Comparison of ENCODE assay signal across 6 mouse cellular contexts in genomic region chr12:8435651-8436348, GRCm38 (mm10).
DNase-seq lines count a peak whose midpoint lies in the region; ATAC-seq and TF ChIP-seq lines count a peak whose summit lies in the region.
"Not testable (repeated sequence)": the region's sequence is repeated elsewhere in the genome, so short reads cannot be mapped to it uniquely, and the experiment has no call there.

No protein-coding gene starts in this region.

- not testable (repeated sequence) for TF ChIP-seq EP300 in MEL (IDR thresholded peaks at IDR 0.05; ENCODE audit: low read depth in 1 of 2, low read length in 2 of 2); liver, postnatal 0 days (IDR thresholded peaks at IDR 0.05; ENCODE audit: low read depth)

- not testable (repeated sequence) for TF ChIP-seq CTCF in MEL (IDR thresholded peaks at IDR 0.05 in 2 of 3, conservative IDR thresholded peaks at IDR 0.05 in 1 of 3; ENCODE audit: control insufficient read depth in 1 of 3, insufficient read depth in 1 of 3, low read depth in 2 of 3, low read length in 3 of 3, poor library complexity in 1 of 3, severe bottlenecking in 1 of 3); layer of hippocampus, adult 2 months (conservative IDR thresholded peaks at IDR 0.05); liver, postnatal 0 days (IDR thresholded peaks at IDR 0.05; ENCODE audit: low read depth)

- H3K4me3 ChIP-seq in MEL (ENCODE audit: control insufficient read depth in 1 of 2, insufficient read depth in 1 of 2, low read depth in 2 of 2, low read length in 2 of 2); brown adipose tissue, adult 24 weeks (ENCODE audit: insufficient read depth, low read depth, low read length); heart, embryonic 13.5 days; layer of hippocampus, adult 2 months; liver, postnatal 0 days (ENCODE audit: low read depth, low read length): not testable (repeated sequence)

- TF ChIP-seq RAD21 in MEL (IDR thresholded peaks at IDR 0.05; ENCODE audit: low read depth, low read length): not testable (repeated sequence)

- H3K36me3 ChIP-seq in MEL (ENCODE audit: control insufficient read depth in 1 of 2, insufficient read depth in 2 of 2, low read length in 2 of 2); heart, embryonic 13.5 days; liver, postnatal 0 days (replicated peaks; ENCODE audit: insufficient read depth, low read length): not testable (repeated sequence)

- H3K4me2 ChIP-seq in heart, embryonic 13.5 days; liver, postnatal 0 days (ENCODE audit: low read depth, low read length): not testable (repeated sequence)

- ATAC-seq in heart, embryonic 13.5 days (ENCODE audit: extremely low read depth, insufficient number of reproducible peaks, low FRiP score, low TSS enrichment); liver, postnatal 0 days: not testable (repeated sequence)

- WGBS in heart, embryonic 13.5 days: 56% methylated on average over 3 of the region's 3 CpGs
- 48% methylated on average over 3 of the region's 3 CpGs for WGBS in liver, postnatal 0 days (ENCODE audit: insufficient replicate concordance)

- DNase-seq in MEL (ENCODE audit: low read depth, low spot score): peak; percentile 4
- DNase-seq in heart, adult 11 months: peak; percentile 93
- not testable (repeated sequence) for DNase-seq in layer of hippocampus, adult 2 months (ENCODE audit: low spot score in 2 of 2); liver, postnatal 0 days

- not testable (repeated sequence) for H3K79me2 ChIP-seq in MEL (ENCODE audit: control insufficient read depth, insufficient read depth, low read length, poor library complexity)

- TF ChIP-seq POLR2A in MEL (IDR thresholded peaks at IDR 0.05; ENCODE audit: control insufficient read depth in 1 of 2, insufficient read depth in 1 of 2, low read depth in 1 of 2, low read length in 2 of 2, poor library complexity in 1 of 2): not testable (repeated sequence)

- H3K9ac ChIP-seq in MEL (ENCODE audit: control insufficient read depth, low read depth, low read length, poor library complexity, severe bottlenecking); heart, embryonic 13.5 days; liver, postnatal 0 days (replicated peaks): not testable (repeated sequence)

- not testable (repeated sequence) for H3K27me3 ChIP-seq in MEL (ENCODE audit: control insufficient read depth in 1 of 2, insufficient read depth in 2 of 2, low read length in 2 of 2); heart, embryonic 13.5 days (replicated peaks); liver, postnatal 0 days (ENCODE audit: insufficient read depth, low read length)

- not testable (repeated sequence) for H3K9me3 ChIP-seq in MEL (replicated peaks; ENCODE audit: insufficient read depth, low read length); heart, embryonic 13.5 days; liver, postnatal 0 days (ENCODE audit: low read length)

- not testable (repeated sequence) for H3K27ac ChIP-seq in MEL (ENCODE audit: control insufficient read depth, low read depth, low read length)
- peak overlapping the region; percentile 50; the same call in 1 of the 2 replicates for H3K27ac ChIP-seq in brown adipose tissue, adult 24 weeks (replicated peaks; ENCODE audit: low read depth, low read length)
- peak overlapping the region; percentile 2; the same call in 1 of the 2 replicates for H3K27ac ChIP-seq in heart, embryonic 13.5 days (replicated peaks)
- H3K27ac ChIP-seq in layer of hippocampus, adult 2 months: peak overlapping the region; percentile 76
- H3K27ac ChIP-seq in liver, postnatal 0 days (ENCODE audit: low read depth): peak overlapping the region; percentile 39; the same call in 1 of the 2 replicates

- not testable (repeated sequence) for H3K4me1 ChIP-seq in MEL (ENCODE audit: control insufficient read depth in 1 of 2, insufficient read depth in 2 of 2, low read length in 2 of 2)
- H3K4me1 ChIP-seq in brown adipose tissue, adult 24 weeks (ENCODE audit: control insufficient read depth, insufficient read depth, insufficient read length, low read length): peaks cover 48% of the 10 kb centered on the region
- peaks cover 54% of the 10 kb centered on the region for H3K4me1 ChIP-seq in heart, embryonic 13.5 days
- H3K4me1 ChIP-seq in liver, postnatal 0 days (ENCODE audit: insufficient read depth): peaks cover 38% of the 10 kb centered on the region
